Comparison of ENCODE assay signal across 9 mouse cellular contexts in the genomic region with DNA sequence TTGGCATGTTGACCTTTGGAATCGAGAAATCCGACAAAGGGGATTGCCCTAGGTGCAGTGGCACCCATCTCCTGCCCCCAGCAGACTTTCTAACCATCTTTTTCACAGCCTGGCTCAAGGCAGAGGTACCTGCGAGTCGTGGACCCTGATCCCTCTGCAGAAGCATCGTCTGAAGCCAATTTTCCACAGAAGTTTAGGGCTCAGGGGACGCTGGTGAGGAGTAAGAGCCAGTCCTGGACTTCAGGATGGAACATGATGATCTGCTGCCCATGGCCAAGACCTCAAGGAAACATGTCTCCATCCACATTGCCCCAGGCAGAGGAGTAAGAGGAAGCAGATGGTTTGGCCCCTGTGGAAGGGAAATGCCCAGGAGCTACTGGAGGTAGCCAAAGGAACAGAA.
"Had no signal": no experiment of that assay in that cellular context is flagged by ENCODE, and none has a peak within 500 bp of the region (broad histone marks: within the 10 kb centered on the region; RNA-seq: fewer than 3 reads in every experiment).

No protein-coding gene starts in this region.

- H3K27me3 ChIP-seq: midbrain, embryonic 15.5 days; stomach, embryonic 15.5 days had no signal

- H3K27ac ChIP-seq: lung, embryonic 15.5 days; macrophage; midbrain, embryonic 13.5 days; midbrain, embryonic 15.5 days; neural tube, embryonic 12.5 days; stomach, embryonic 15.5 days; stomach, postnatal 0 days had no signal

- H3K4me1 ChIP-seq: neural tube, embryonic 12.5 days had no signal

- H3K4me3 ChIP-seq: lung, embryonic 15.5 days; neural tube, embryonic 12.5 days had no signal

- H3K4me2 ChIP-seq: midbrain, embryonic 11.5 days; stomach, embryonic 15.5 days had no signal

- H3K9ac ChIP-seq: stomach, embryonic 15.5 days had no signal

- H3K9me3 ChIP-seq: lung, embryonic 15.5 days; megakaryocyte, embryonic 14.5 days; midbrain, embryonic 13.5 days; midbrain, embryonic 15.5 days; neural tube, embryonic 12.5 days; stomach, embryonic 15.5 days had no signal

- H3K36me3 ChIP-seq: lung, embryonic 15.5 days; midbrain, embryonic 13.5 days; midbrain, embryonic 15.5 days; neural tube, embryonic 12.5 days; stomach, embryonic 15.5 days had no signal
